Mouse (Mus musculus) lung, embryonic 16.5 days (tissue): ENCODE measurements around the gene Gdf10. TPM values are rescaled to one million over a fixed set of nuclear protein-coding genes. Genes with fewer than 3 reads are reported as not detected.

Experiments used
- ATAC-seq: fragments of 200-750 bp; cut with Nextera tagmentation; 2 replicates; pipeline ENCODE4 v1.8.0; 2017; ENCODE audit warnings: low read depth, mild to moderate bottlenecking, moderate library complexity
- H3K27ac ChIP-seq: fragments of 300-500 bp; sonication (generic); 2 replicates; pipeline ENCODE4 v1.5.1; 2014; ENCODE audit warnings: mild to moderate bottlenecking, control low read depth, low read length
- H3K27me3 ChIP-seq: fragments of 300-500 bp; sonication (generic); 2 replicates; pipeline ENCODE4 v1.6.1; 2014; ENCODE audit warnings: low read depth, low read length, mixed read lengths; ENCODE audit not compliant: control insufficient read depth, insufficient read depth
- H3K36me3 ChIP-seq: fragments of 300-500 bp; sonication (generic); 2 replicates; pipeline ENCODE4 v1.6.1; 2014; ENCODE audit warnings: low read length; ENCODE audit not compliant: control insufficient read depth, insufficient read depth
- H3K4me1 ChIP-seq: fragments of 300-500 bp; sonication (generic); replicated peaks from 2 replicates; pipeline ENCODE4 v1.6.1; 2014; ENCODE audit warnings: low read length, mixed read lengths; ENCODE audit not compliant: control insufficient read depth, insufficient read depth
- H3K4me2 ChIP-seq: fragments of 300-500 bp; sonication (generic); 2 replicates; pipeline ENCODE4 v1.6.1; 2014; ENCODE audit warnings: low read depth, low read length, control low read depth
- H3K4me3 ChIP-seq: fragments of 300-500 bp; sonication (generic); 2 replicates; pipeline ENCODE4 v1.5.1; 2014; ENCODE audit warnings: mild to moderate bottlenecking, low read length, control low read depth
- H3K9ac ChIP-seq: fragments of 300-500 bp; sonication (generic); 2 replicates; pipeline ENCODE4 v1.6.1; 2014; ENCODE audit warnings: low read length, control low read depth
- H3K9me3 ChIP-seq: fragments of 300-500 bp; sonication (generic); 2 replicates; pipeline ENCODE4 v1.6.1; 2016; ENCODE audit warnings: low read length; ENCODE audit not compliant: control insufficient read depth
- WGBS: fragments of 180-500 bp; shearing (Covaris S2); extraction: QIAGEN DNeasy Blood & Tissue Kit; methylation state at CpG from one replicate; pipeline ENCODE4 v1.1.7; 2014; 5-methylcytosine and 5-hydroxymethylcytosine counted together
- polyA plus RNA-seq: library from polyadenylated mRNA; unstranded; fragments of >200 nt; fragmentation: Nextera tagmentation; extraction: Ambion mirVana; gene quantifications from 2 replicates; pipeline ENCODE4 v1.2.1, GENCODE M21; 2015

Gene Gdf10
- 7.1 and 7.7 TPM in 2 replicates for polyA plus RNA-seq

GRCm38 (mm10) chr14:33923168-33924070, at the start of gene Gdf10:
TSS of gene Gdf10 (plus strand) at chr14:33923587.
- H3K9me3 ChIP-seq, result no peaks in the 10 kb centered on the region
- H3K9ac ChIP-seq, result peak within 1 kb of the TSS; percentile 56
- no peaks in the 10 kb centered on the region for H3K36me3 ChIP-seq
- H3K4me3 ChIP-seq, result peak within 1 kb of the TSS; percentile 53
- peak within 1 kb of the TSS; percentile 90 for H3K4me2 ChIP-seq
- ATAC-seq, result peak; percentile 73
- no peak within 1 kb of the TSS for H3K27ac ChIP-seq
- peaks cover 48% of the 10 kb centered on the region for H3K27me3 ChIP-seq
- WGBS, result 1% methylated on average over 62 of the region's 85 CpGs
- peaks cover 8% of the 10 kb centered on the region for H3K4me1 ChIP-seq

- Histone ChIP-seq H3K9me3 (no peaks in the 10 kb centered on the region), H3K36me3 (no peaks in the 10 kb centered on the region), H3K4me1 (peaks cover 5% of the 10 kb centered on the region; the same call in 1 of the 2 replicates), H3K27ac (no peak overlapping the region), H3K9ac (no peak overlapping the region), H3K4me3 (no peak overlapping the region), H3K27me3 (no peaks in the 10 kb centered on the region), H3K4me2 (no peak overlapping the region)
- WGBS, result 59% methylated on average over 1 of the region's 1 CpGs
- no peak for ATAC-seq
Observed at GRCm38 (mm10) chr14:33878826-33879225, 44.6 kb upstream of the Gdf10 start.

GRCm38 (mm10) chr14:33880236-33880635, 43.2 kb upstream of the Gdf10 start:
- Histone ChIP-seq H3K4me2 (no peak overlapping the region), H3K4me1 (peaks cover 5% of the 10 kb centered on the region; the same call in 1 of the 2 replicates), H3K27ac (no peak overlapping the region), H3K4me3 (no peak overlapping the region), H3K9me3 (no peaks in the 10 kb centered on the region), H3K36me3 (no peaks in the 10 kb centered on the region), H3K27me3 (no peaks in the 10 kb centered on the region), H3K9ac (no peak overlapping the region)
- 59% methylated on average over 3 of the region's 3 CpGs for WGBS
- ATAC-seq, result 0 out of 2 replicates have a peak, but pooled peaks have one; percentile 26

GRCm38 (mm10) chr14:33881471-33881870, 41.9 kb upstream of the Gdf10 start:
- no peak overlapping the region for H3K4me3 ChIP-seq
- no peaks in the 10 kb centered on the region for H3K9me3 ChIP-seq
- H3K27ac ChIP-seq, result no peak overlapping the region
- H3K9ac ChIP-seq, result no peak overlapping the region
- H3K36me3 ChIP-seq, result no peaks in the 10 kb centered on the region
- no peaks in the 10 kb centered on the region for H3K27me3 ChIP-seq
- 78% methylated on average over 3 of the region's 3 CpGs for WGBS
- H3K4me2 ChIP-seq, result no peak overlapping the region
- peaks cover 5% of the 10 kb centered on the region; the same call in 1 of the 2 replicates for H3K4me1 ChIP-seq
- no peak for ATAC-seq

GRCm38 (mm10) chr14:33883046-33883445, 40.3 kb upstream of the Gdf10 start:
- Histone ChIP-seq H3K9ac (no peak overlapping the region), H3K4me2 (no peak overlapping the region), H3K36me3 (no peaks in the 10 kb centered on the region), H3K27ac (no peak overlapping the region), H3K4me1 (peaks cover 5% of the 10 kb centered on the region), H3K4me3 (no peak overlapping the region), H3K9me3 (no peaks in the 10 kb centered on the region), H3K27me3 (no peaks in the 10 kb centered on the region)
- WGBS, result 87% methylated on average over 4 of the region's 4 CpGs
- no peak for ATAC-seq

- H3K36me3 ChIP-seq, result no peaks in the 10 kb centered on the region
- no peaks in the 10 kb centered on the region for H3K9me3 ChIP-seq
- no peak overlapping the region for H3K4me3 ChIP-seq
- H3K9ac ChIP-seq, result no peak overlapping the region
- H3K4me1 ChIP-seq, result no peaks in the 10 kb centered on the region; the same call in none of the 2 replicates
- H3K27ac ChIP-seq, result no peak overlapping the region
- ATAC-seq, result 0 out of 2 replicates have a peak, but pooled peaks have one; percentile 31
- no peaks in the 10 kb centered on the region for H3K27me3 ChIP-seq
- 66% methylated on average over 11 of the region's 11 CpGs for WGBS
- no peak overlapping the region for H3K4me2 ChIP-seq
Observed at GRCm38 (mm10) chr14:33885466-33885865, 37.9 kb upstream of the Gdf10 start.

GRCm38 (mm10) chr14:33888387-33889035, 34.9 kb upstream of the Gdf10 start:
- Histone ChIP-seq H3K4me3 (no peak overlapping the region), H3K36me3 (no peaks in the 10 kb centered on the region), H3K27ac (no peak overlapping the region), H3K4me2 (no peak overlapping the region), H3K9me3 (no peaks in the 10 kb centered on the region), H3K27me3 (no peaks in the 10 kb centered on the region), H3K4me1 (no peaks in the 10 kb centered on the region; the same call in none of the 2 replicates), H3K9ac (no peak overlapping the region)
- ATAC-seq, result no peak; the same call in 1 of the 2 replicates
- 63% methylated on average over 11 of the region's 11 CpGs for WGBS

- Histone ChIP-seq H3K4me2 (no peak overlapping the region), H3K27me3 (no peaks in the 10 kb centered on the region), H3K36me3 (no peaks in the 10 kb centered on the region), H3K9me3 (no peaks in the 10 kb centered on the region), H3K27ac (no peak overlapping the region), H3K9ac (no peak overlapping the region), H3K4me3 (no peak overlapping the region), H3K4me1 (no peaks in the 10 kb centered on the region; the same call in none of the 2 replicates)
- 53% methylated on average over 3 of the region's 3 CpGs for WGBS
- ATAC-seq, result peak; percentile 26; the same call in 1 of the 2 replicates
Observed at GRCm38 (mm10) chr14:33889971-33890370, 33.4 kb upstream of the Gdf10 start.

GRCm38 (mm10) chr14:33891507-33891906, 31.9 kb upstream of the Gdf10 start:
- Histone ChIP-seq H3K4me1 (no peaks in the 10 kb centered on the region; the same call in none of the 2 replicates), H3K9ac (no peak overlapping the region), H3K9me3 (no peaks in the 10 kb centered on the region), H3K4me2 (no peak overlapping the region), H3K4me3 (no peak overlapping the region), H3K27me3 (no peaks in the 10 kb centered on the region), H3K36me3 (no peaks in the 10 kb centered on the region), H3K27ac (no peak overlapping the region)
- no peak for ATAC-seq
- 71% methylated on average over 3 of the region's 3 CpGs for WGBS
